Mouse (Mus musculus): ENCODE results near the gene Snx9.

Gene Snx9

DNA sequence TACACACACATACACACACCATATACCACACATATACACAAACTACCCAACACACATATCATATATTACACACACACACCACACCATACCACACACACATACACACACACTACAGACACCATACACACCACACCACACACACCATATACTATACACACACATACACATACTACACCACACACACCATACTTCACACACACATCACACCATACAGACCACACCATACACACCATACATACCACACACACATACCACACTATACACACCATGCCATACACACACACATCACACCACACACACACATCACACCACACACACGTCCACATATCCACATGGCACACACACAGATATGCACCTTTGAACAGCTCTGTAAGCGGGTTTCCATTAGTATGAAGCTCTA is 34.3 kb upstream of the Snx9 start:
- no peak for DNase-seq (ENCODE audit: low read depth, low spot score)

- no peak for DNase-seq (ENCODE audit: low read depth, low spot score)
Observed at GRCm38 (mm10) chr17:5807847-5808386, 33.2 kb upstream of the Snx9 start.

DNA sequence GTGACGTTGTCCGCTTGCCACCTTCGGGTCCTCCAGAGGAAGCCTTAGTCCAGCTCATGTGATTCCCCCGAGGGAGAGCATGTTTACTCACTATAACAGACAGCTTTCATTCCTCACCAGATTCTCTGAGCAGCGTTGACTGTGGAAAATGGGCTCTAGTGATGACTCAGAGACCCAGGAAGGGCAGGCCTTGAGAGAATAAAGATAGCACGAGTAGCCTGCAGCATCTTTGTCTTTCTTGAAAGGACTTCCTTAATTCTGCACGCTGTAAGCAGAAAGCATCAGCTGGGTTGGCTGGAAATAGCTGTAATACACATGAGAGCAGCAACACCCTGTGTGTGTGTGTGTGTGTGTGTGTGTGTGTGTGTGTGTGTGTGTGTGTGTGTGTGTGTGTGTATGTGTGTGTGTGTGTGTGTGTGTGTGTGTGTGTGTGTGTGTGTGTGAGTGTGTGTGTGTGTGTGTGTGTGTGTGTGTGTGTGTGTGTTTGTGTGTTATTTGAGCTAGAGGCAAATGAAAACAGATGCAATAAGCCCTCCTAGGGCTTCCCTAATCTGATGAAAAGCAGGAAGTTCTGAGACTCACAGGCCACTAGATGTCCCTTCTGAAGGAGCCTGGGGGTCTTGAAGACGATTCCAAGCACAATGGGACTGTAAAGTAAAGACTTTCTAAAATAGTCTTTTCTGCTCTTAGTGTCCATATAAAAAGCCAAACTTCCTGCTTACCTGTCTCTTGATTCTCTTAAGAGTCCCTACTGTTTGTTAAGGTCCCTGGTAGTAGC is 27.1 kb upstream of the Snx9 start:
- DNase-seq (ENCODE audit: low read depth, low spot score), result no peak

- DNase-seq (ENCODE audit: low read depth, low spot score), result no peak
Observed at GRCm38 (mm10) chr17:5814641-5814920, 26.5 kb upstream of the Snx9 start.

GRCm38 (mm10) chr17:5817871-5818270 is 23.3 kb upstream of the Snx9 start:
- DNase-seq (ENCODE audit: low read depth, low spot score), result no peak

DNA sequence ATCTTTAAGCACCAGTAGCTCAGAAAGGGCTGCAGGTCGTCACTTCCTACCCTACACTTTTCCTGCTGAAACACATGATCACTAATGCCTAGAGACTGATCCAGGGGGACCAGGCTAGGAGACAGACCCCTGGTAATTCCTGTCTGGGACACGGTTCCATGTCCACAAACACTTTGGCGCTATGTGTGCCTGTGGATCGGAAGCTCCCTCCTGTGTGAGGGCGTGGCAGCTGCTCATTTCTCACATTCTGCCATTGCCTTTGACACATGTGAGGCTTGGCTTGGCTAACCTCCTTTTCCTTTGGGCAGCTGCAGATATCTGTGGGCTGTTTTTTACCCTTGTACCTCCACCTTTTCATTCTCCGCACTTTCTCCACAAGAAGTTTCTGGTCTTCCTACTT is 22.0 kb upstream of the Snx9 start:
- no peak for DNase-seq (ENCODE audit: low read depth, low spot score)

GRCm38 (mm10) chr17:5819799-5820201 is 21.3 kb upstream of the Snx9 start:
- peak; percentile 35 for DNase-seq (ENCODE audit: low read depth, low spot score)

DNA sequence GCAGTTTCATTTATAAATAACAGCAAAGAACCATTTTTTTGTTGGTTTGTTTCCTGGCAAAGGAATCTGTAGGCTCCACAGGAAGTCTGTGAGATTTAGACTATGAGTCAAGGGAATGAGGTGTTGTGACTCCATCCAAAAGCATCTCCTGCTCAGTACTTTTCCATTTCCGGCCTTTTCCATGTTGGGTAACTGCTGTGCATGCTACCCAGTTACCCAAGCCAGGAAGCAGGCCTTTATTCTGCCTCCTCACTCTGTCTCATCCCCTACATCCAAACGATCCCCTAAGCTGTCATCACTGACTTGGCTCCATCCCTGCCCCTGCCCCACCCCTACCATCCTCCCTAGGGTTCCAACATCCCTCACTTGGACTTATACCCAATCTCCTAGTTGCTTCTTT is 18.6 kb upstream of the Snx9 start:
- DNase-seq (ENCODE audit: low read depth, low spot score), result no peak

GRCm38 (mm10) chr17:5823032-5823431 is 18.1 kb upstream of the Snx9 start:
- DNase-seq (ENCODE audit: low read depth, low spot score), result no peak

GRCm38 (mm10) chr17:5827836-5828582 is 13.1 kb upstream of the Snx9 start:
- no peak for DNase-seq (ENCODE audit: low read depth, low spot score)

DNA sequence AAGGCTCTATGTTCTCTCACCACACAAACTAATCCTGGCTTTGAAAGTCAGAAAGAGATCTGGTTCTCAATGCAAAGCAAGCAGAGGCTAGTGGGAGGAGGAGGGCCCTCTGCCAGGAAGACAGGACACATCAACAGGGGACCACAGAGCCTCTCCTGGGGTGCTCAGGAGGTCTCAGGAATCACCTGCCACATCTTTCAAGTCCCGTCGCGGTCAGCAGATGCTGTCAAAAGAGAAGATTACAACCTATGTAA is 12.6 kb upstream of the Snx9 start:
- no peak for DNase-seq (ENCODE audit: low read depth, low spot score)

GRCm38 (mm10) chr17:5828944-5829343 is 12.2 kb upstream of the Snx9 start:
- no peak for DNase-seq (ENCODE audit: low read depth, low spot score)

GRCm38 (mm10) chr17:5829930-5830329 is 11.2 kb upstream of the Snx9 start:
- no peak for DNase-seq (ENCODE audit: low read depth, low spot score)

- no peak for DNase-seq (ENCODE audit: low read depth, low spot score)
Observed at GRCm38 (mm10) chr17:5830382-5830781, 10.7 kb upstream of the Snx9 start.

DNA sequence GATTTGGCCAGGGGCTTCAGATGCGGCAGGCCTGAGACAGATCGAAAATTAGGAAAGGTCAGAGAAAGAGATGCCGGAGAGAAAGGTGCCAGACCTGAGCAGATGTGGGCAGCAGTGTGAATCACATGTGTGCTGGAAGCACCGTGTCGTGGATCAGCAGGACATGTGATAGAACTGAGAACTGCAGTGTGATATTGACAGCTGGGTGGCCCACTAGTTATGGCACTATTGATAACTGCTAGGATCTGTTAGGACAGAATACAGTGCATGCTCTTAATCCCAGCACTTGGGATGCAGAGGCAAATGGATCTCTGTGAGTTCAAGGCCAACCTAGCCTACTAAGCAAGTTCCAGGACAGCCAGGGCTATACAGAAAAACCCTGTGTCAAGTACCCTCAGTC is 10.3 kb upstream of the Snx9 start:
- no peak for DNase-seq (ENCODE audit: low read depth, low spot score)

- DNase-seq (ENCODE audit: low read depth, low spot score), result no peak
Observed at GRCm38 (mm10) chr17:5831257-5831806, 9.8 kb upstream of the Snx9 start.

GRCm38 (mm10) chr17:5834166-5834565 is 7.0 kb upstream of the Snx9 start:
- no peak for DNase-seq (ENCODE audit: low read depth, low spot score)

- DNase-seq (ENCODE audit: low read depth, low spot score), result no peak
Observed at GRCm38 (mm10) chr17:5834798-5835328, 6.3 kb upstream of the Snx9 start.

GRCm38 (mm10) chr17:5839549-5840240 is 1.4 kb upstream of the Snx9 start:
- no peak for DNase-seq (ENCODE audit: low read depth, low spot score)

DNA sequence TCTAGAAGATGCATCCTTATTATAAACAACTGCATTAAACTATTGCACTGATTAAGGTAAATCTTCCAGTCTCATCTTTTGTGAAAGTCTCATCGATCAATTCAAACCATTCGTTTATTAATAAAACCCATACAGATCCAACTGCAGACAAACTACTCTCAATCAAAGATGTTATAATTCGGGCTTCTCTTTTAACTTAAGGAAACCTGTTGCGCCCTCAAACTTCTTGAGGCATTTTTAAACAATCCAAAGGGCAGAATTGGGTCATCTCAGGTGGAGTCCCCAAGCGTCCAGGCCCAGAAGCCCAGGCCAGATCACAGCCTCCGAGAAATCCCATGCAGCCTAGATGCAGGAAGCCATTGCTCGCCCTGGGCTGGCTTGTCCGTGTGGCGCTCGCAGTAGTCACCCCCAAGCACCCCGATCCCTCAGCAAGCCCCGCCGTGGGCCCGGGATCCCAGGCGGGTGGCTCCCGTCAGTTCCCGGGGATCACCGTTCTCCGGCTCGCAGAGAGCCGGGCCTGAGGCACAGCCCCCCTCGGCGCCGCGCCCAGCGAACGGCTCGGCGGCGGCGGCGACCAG is 490 bp upstream of the Snx9 start:
- DNase-seq (ENCODE audit: low read depth, low spot score), result peak; percentile 60

- no peak for DNase-seq (ENCODE audit: low read depth, low spot score)
Observed at GRCm38 (mm10) chr17:5841943-5842273, 779 bp downstream of the Snx9 start.
